Mouse (Mus musculus) liver, postnatal 0 days (tissue): ENCODE measurements around the gene Olfr1441. TPM values are rescaled to one million over a fixed set of nuclear protein-coding genes. Genes with fewer than 3 reads are reported as not detected.

ENCODE experiments used
- ATAC-seq: fragments of 200-750 bp; cut with Nextera tagmentation; 2 replicates; pipeline ENCODE4 v1.8.0; 2017; ENCODE audit warnings: mild to moderate bottlenecking, moderate library complexity
- DNase-seq: peaks from one replicate; pipeline ENCODE4 v3.0.0-alpha.2; 2016
- H3K27ac ChIP-seq: fragments of 300-500 bp; sonication (generic); 2 replicates; pipeline ENCODE4 v1.5.1; 2014; ENCODE audit warnings: antibody characterized with exemption, moderate library complexity, mild to moderate bottlenecking, low read depth
- H3K27me3 ChIP-seq: fragments of 300-500 bp; sonication (generic); 2 replicates; pipeline ENCODE4 v1.6.1; 2014; ENCODE audit warnings: low read length, control low read depth, mixed read lengths; ENCODE audit not compliant: insufficient read depth
- H3K36me3 ChIP-seq: fragments of 300-500 bp; sonication (generic); replicated peaks from 2 replicates; pipeline ENCODE4 v1.6.1; 2014; ENCODE audit warnings: mild to moderate bottlenecking, control low read depth, low read length, moderate library complexity, mixed read lengths; ENCODE audit not compliant: insufficient read depth
- H3K4me1 ChIP-seq: fragments of 300-500 bp; sonication (generic); 2 replicates; pipeline ENCODE4 v1.6.1; 2014; ENCODE audit warnings: antibody characterized with exemption, mild to moderate bottlenecking, control low read depth; ENCODE audit not compliant: insufficient read depth
- H3K4me2 ChIP-seq: fragments of 300-500 bp; sonication (generic); 2 replicates; pipeline ENCODE4 v1.6.1; 2014; ENCODE audit warnings: low read depth, mild to moderate bottlenecking, low read length, moderate library complexity, mixed read lengths
- H3K4me3 ChIP-seq: fragments of 300-500 bp; sonication (generic); 2 replicates; pipeline ENCODE4 v1.5.1; 2014; ENCODE audit warnings: low read depth, low read length
- H3K9ac ChIP-seq: fragments of 300-500 bp; sonication (generic); replicated peaks from 2 replicates; pipeline ENCODE4 v1.6.1; 2014; ENCODE audit warnings: mild to moderate bottlenecking, moderate library complexity
- H3K9me3 ChIP-seq: fragments of 300-500 bp; sonication (generic); 2 replicates; pipeline ENCODE4 v1.6.1; 2016; ENCODE audit warnings: mild to moderate bottlenecking, control low read depth, low read length, mixed read lengths
- CTCF ChIP-seq: sonication (generic); IDR thresholded peaks from 2 replicates; pipeline ENCODE4 v1.5.1; 2016; ENCODE audit warnings: antibody characterized with exemption, low read depth
- EP300 ChIP-seq: IDR thresholded peaks from 2 replicates; pipeline ENCODE4 v1.6.1; 2016; ENCODE audit warnings: antibody characterized with exemption, low read depth, mild to moderate bottlenecking
- WGBS: fragments of 180-500 bp; shearing (Covaris S2); extraction: QIAGEN DNeasy Blood & Tissue Kit; methylation state at CpG from one replicate; pipeline ENCODE4 v1.1.7; 2014; ENCODE audit not compliant: insufficient replicate concordance; 5-methylcytosine and 5-hydroxymethylcytosine counted together
- polyA plus RNA-seq: library from polyadenylated mRNA; unstranded; fragments of >200 nt; fragmentation: Nextera tagmentation; extraction: Ambion mirVana; gene quantifications from 2 replicates; pipeline ENCODE4 v1.2.1, GENCODE M21; 2015

Gene Olfr1441
- polyA plus RNA-seq, 1 experiment from 2014 or later = not detected

- no peaks in the 10 kb centered on the region for H3K27me3 ChIP-seq
- H3K27ac ChIP-seq = peak within 1 kb of the TSS; percentile 73
- no peak for DNase-seq
- no peaks in the 10 kb centered on the region for H3K36me3 ChIP-seq
- H3K4me3 ChIP-seq = peak within 1 kb of the TSS; percentile 11
- H3K9ac ChIP-seq = no peak within 1 kb of the TSS
- TF ChIP-seq CTCF (no peak), EP300 (no peak)
- ATAC-seq = no peak
- no peaks in the 10 kb centered on the region for H3K9me3 ChIP-seq
- H3K4me2 ChIP-seq = peak within 1 kb of the TSS; percentile 38
- H3K4me1 ChIP-seq = 0 out of 2 replicates have a peak, but pooled peaks cover 3% of the 10 kb centered on the region
- WGBS = 62% methylated on average over 11 of the region's 11 CpGs
Observed at GRCm38 (mm10) chr19:12460282-12461249, 43.3 kb downstream of the Olfr1441 start, which contains the start of gene Mpeg1. TSS of gene Mpeg1 (plus strand) at chr19:12460779.

DNA sequence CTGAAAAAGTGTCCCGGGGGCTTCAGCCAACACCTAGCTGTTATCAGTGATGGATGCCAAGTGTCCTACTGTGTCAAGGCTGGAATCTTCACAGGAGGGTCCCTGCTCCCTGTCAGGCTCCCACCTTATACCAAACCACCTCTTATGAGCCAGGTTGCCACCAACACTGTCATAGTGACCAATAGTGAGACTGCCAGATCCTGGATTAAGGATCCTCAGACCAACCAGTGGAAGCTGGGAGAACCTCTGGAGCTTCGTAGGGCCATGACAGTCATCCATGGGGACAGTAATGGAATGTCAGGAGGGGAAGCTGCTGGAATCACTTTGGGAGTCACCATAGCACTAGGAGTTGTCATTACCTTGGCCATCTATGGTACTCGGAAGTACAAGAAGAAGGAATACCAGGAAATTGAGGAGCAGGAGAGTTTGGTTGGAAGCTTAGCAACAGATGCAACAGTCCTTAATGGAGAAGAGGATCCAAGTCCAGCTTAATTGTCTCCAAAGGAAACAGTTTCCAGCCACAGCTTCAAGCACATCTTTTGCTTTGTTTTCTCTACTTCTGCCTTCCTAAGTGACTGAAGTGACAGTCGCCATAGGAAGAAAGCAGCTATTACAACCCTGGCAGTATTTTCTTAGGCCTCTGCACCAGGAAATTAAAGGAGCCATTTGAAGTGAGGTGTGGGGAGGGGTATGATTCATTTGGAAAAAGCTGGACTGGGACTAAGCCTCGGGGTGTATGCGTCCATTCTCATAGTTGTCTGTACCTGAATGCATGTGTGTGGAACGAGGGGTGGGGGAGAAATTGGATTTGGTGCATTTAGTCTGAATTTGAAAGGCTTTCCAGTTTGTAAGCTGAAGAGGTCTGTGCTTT lies 45.9 kb downstream of the Olfr1441 start:
- H3K4me3 ChIP-seq = peak overlapping the region; percentile 19
- peak overlapping the region; percentile 69 for H3K27ac ChIP-seq
- peak overlapping the region; percentile 49 for H3K4me2 ChIP-seq
- H3K9me3 ChIP-seq = no peaks in the 10 kb centered on the region
- no peaks in the 10 kb centered on the region for H3K36me3 ChIP-seq
- peak overlapping the region; percentile 32; the same call in 1 of the 2 replicates for H3K9ac ChIP-seq
- ATAC-seq (no peak), DNase-seq (no peak)
- WGBS = 71% methylated on average over 7 of the region's 7 CpGs
- H3K4me1 ChIP-seq = 0 out of 2 replicates have a peak, but pooled peaks cover 3% of the 10 kb centered on the region
- no peak for TF ChIP-seq EP300
- no peak for TF ChIP-seq CTCF
- H3K27me3 ChIP-seq = no peaks in the 10 kb centered on the region

GRCm38 (mm10) chr19:12463722-12464035 lies 46.4 kb downstream of the Olfr1441 start:
- no peak for DNase-seq
- Histone ChIP-seq H3K4me2 (peak overlapping the region; percentile 49; the same call in 1 of the 2 replicates), H3K27ac (peak overlapping the region; percentile 69), H3K9ac (peak overlapping the region; percentile 32; the same call in 1 of the 2 replicates), H3K4me1 (0 out of 2 replicates have a peak, but pooled peaks cover 3% of the 10 kb centered on the region), H3K9me3 (no peaks in the 10 kb centered on the region), H3K4me3 (peak overlapping the region; percentile 19), H3K27me3 (no peaks in the 10 kb centered on the region), H3K36me3 (no peaks in the 10 kb centered on the region)
- peak; percentile 66 for ATAC-seq
- WGBS = 14% methylated on average over 1 of the region's 1 CpGs
- no peak for TF ChIP-seq CTCF
- no peak for TF ChIP-seq EP300

DNA sequence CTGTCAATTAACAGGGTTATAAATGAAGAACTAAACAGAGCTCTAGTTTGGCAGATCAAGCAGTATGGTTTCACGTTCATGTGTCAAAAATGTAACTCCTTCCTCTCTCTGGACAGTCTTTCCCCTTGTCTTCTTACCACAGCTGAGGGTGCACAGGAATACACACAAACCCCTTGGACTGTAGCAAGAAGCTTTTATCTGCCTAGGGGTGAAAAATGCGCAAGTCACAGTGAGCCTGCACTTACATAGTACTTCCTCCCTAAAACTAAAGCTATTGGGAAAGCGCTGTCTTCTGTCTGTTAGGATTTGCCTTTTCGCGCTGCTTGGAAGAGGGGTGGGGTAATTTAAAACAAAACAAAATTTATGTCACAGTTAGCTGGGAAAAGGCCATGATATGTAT lies 46.9 kb downstream of the Olfr1441 start:
- H3K4me2 ChIP-seq = peak overlapping the region; percentile 23; the same call in 1 of the 2 replicates
- H3K9ac ChIP-seq = 0 out of 2 replicates have a peak overlapping the region, but pooled peaks have one; percentile 9
- peak overlapping the region; percentile 69 for H3K27ac ChIP-seq
- H3K4me3 ChIP-seq = 0 out of 2 replicates have a peak overlapping the region, but pooled peaks have one; percentile 19
- ATAC-seq = peak; percentile 45
- 0 out of 2 replicates have a peak, but pooled peaks cover 3% of the 10 kb centered on the region for H3K4me1 ChIP-seq
- 44% methylated on average over 5 of the region's 5 CpGs for WGBS
- H3K36me3 ChIP-seq = no peaks in the 10 kb centered on the region; the same call in 1 of the 2 replicates
- H3K9me3 ChIP-seq = no peaks in the 10 kb centered on the region
- no peaks in the 10 kb centered on the region for H3K27me3 ChIP-seq
- TF ChIP-seq CTCF (no peak), EP300 (no peak)
- DNase-seq = no peak

- WGBS = 45% methylated on average over 4 of the region's 4 CpGs
- Histone ChIP-seq H3K4me1 (0 out of 2 replicates have a peak, but pooled peaks cover 3% of the 10 kb centered on the region), H3K36me3 (peaks cover 3% of the 10 kb centered on the region; the same call in 1 of the 2 replicates), H3K4me3 (no peak overlapping the region), H3K9me3 (no peaks in the 10 kb centered on the region), H3K27me3 (no peaks in the 10 kb centered on the region), H3K9ac (no peak overlapping the region), H3K4me2 (0 out of 2 replicates have a peak overlapping the region, but pooled peaks have one; percentile 23), H3K27ac (peak overlapping the region; percentile 69; the same call in 1 of the 2 replicates)
- no peak for ATAC-seq
- TF ChIP-seq EP300 (no peak), CTCF (no peak)
- no peak for DNase-seq
Observed at GRCm38 (mm10) chr19:12464674-12465073, 47.4 kb downstream of the Olfr1441 start.
